Mouse (Mus musculus) adrenal gland, postnatal 10 days (tissue): Measurements from ENCODE around the gene Ankrd11. TPM values are rescaled to one million over a fixed set of nuclear protein-coding genes. Genes with fewer than 3 reads are reported as not detected.

Experiments
- DNase-seq: peaks from one replicate; pipeline ENCODE4 v3.0.0; 2021; ENCODE audit warnings: mixed read lengths
- total RNA-seq, 2 experiments: library from RNA; stranded (reverse); gene quantifications; 2 replicates each; pipeline ENCODE4 v1.2.3; 2021

Ankrd11 gene
- total RNA-seq, 2 experiments from 2014 or later, result 73.9 to 103 TPM

DNA sequence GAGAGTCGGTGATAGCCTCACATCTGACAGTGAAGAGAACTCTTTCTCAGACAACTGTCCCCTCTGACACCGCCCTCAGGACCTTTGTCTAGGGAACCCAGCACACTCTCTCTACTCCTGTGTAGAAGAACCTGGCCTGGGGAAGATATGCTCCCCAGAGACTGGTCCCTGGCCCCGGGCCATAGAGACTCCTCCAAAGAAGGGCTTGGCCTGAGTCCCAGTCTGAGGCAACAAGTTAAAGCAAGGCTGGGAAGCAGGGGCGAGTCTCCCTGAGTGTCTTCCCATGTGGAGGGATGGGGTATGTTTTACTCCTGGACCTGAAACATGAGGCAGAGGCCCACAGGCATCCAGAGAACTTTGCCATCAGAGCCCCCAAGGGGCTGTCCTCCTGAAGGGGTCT lies 196.4 kb downstream of the Ankrd11 start:
- DNase-seq, result peak; percentile 67

DNA sequence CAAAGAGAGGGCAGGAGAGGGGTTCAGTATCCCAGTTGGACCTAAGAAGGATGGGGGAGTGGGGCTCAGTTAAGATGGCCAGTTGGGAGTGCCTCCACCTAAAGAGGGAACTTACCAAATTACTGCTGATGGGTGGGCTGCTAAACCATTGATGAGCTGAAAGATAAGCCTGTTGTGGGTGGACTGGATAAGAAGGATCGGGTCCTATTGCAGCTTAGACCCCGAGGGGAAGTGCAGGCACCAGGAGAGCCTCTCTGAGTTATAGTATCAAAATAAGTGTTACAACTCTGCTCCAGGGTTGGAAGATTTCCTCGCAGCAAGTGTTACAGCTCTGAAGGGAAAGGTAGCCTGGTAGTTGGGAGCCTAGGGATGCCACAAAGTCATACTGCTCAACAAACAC lies 197.9 kb downstream of the Ankrd11 start:
- DNase-seq, result no peak

DNA sequence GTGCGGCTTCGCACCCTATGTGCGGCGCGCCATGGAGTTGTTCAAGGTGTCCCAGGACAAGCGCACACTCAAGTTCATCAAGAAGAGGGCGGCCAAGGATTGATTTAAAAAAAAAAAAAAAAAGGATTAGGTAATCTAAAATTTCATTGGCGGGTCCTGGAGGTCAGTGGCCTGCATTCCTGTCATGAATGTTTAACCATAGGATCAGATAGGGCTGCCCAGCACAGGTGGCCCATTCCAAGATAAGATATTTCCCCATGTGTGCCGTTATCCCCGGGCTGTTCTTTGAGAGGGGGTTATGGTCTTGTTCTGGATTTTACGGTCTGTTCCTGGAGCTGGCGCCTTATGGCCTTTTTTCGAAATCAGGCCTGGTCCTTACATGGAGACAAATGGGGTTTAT lies 205.4 kb downstream of the Ankrd11 start:
- DNase-seq, result no peak

DNA sequence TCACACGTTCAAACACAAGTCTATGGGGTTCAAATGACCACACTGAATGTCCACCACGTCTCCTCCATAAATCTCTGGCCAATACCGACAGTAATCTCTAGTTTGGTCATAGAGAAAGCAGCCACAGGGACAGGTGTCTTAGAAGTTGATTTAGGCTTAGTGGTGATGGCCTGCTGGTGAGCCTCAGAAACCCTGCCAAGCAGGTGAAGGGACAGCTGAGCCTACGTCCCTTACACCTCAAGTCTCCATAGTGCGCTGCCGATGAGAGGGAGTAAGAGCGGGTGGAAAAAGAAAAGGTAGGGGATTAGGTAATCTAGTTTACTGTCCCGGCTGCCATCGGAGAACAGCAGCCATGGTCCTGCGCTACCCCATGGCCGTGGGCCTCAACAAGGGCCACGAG lies 205.9 kb downstream of the Ankrd11 start:
- DNase-seq, result no peak

DNA sequence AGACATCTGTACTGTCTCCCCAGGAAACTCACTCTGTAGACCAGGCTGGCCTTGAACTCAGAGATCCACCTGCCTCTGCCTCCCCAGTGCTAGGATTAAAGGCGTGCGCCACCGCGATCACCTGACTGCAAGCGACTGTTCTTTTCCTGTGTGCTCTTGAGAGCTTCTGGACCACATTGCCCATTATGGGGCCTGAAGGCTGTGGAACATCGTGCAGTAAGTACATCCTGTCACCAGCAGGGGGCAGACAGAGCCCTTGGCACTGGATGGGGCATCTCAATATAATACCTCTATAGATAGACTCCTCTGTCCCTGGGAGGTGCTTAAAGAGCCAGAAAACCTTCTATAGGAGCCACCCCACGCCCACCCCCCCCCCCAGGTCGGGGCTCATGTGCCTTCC lies 207.1 kb downstream of the Ankrd11 start:
- peak; percentile 87 for DNase-seq

DNA sequence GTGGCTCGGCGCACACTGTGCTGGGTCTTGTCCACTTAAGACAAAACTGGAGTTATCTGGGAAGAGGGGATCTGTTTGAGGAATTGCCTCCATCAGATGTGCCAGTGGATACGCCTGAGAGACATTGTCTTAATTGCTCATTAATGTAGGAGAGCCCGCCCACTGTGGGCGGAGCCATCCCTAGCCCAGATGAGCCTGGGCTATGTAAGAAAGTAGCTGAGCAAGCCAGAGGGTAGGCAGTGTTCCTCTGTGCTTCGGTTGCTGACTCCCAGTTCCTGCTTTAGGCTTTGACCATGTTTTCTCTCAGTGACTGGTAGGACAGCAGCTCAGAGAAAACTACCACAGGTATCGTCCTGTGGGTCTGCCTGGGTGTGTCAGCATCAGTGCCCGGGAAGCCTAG lies 207.7 kb downstream of the Ankrd11 start:
- DNase-seq, result no peak

Other genes starting within 250 kb of the Ankrd11 start
- 1 to 10 TPM in 1 of 2 experiments, under 1 TPM in 1; 0.75 to 1.9 TPM for gene Cdh15, start 194.3 kb downstream of the Ankrd11 start, total RNA-seq
- gene Spg7, start 20.7 kb upstream of the Ankrd11 start, total RNA-seq, result 10 to 100 TPM; 64.9 to 82.8 TPM
- 100 to 1,000 TPM; 682 to 692 TPM for gene Rpl13, start 60.1 kb upstream of the Ankrd11 start, total RNA-seq
- gene Cpne7, start 75.1 kb upstream of the Ankrd11 start, total RNA-seq, result 1 to 10 TPM; 4.9 to 5.1 TPM
- 10 to 100 TPM in 1 of 2 experiments, 1 to 10 TPM in 1; 9.0 to 10.3 TPM for gene Sult5a1, start 116.0 kb upstream of the Ankrd11 start, total RNA-seq
- 10 to 100 TPM; 19.1 to 33.3 TPM for gene Dpep1, start 144.0 kb upstream of the Ankrd11 start, total RNA-seq
- gene Chmp1a, start 170.5 kb upstream of the Ankrd11 start, total RNA-seq, result 10 to 100 TPM; 76.0 to 81.4 TPM
- gene Spata33, start 170.6 kb upstream of the Ankrd11 start, total RNA-seq, result 1 to 10 TPM; 1.9 to 3.4 TPM
- gene Cdk10, start 182.6 kb upstream of the Ankrd11 start, total RNA-seq, result 10 to 100 TPM; 43.6 to 56.7 TPM
- gene Spata2l, start 194.0 kb upstream of the Ankrd11 start, total RNA-seq, result 10 to 100 TPM in 1 of 2 experiments, 1 to 10 TPM in 1; 9.5 to 16.7 TPM
- 10 to 100 TPM; 17.0 to 21.3 TPM for gene Zfp276, start 211.9 kb upstream of the Ankrd11 start, total RNA-seq
- 10 to 100 TPM; 23.1 to 26.7 TPM for gene Vps9d1, start 212.1 kb upstream of the Ankrd11 start, total RNA-seq